Mouse (Mus musculus): ENCODE data around the gene Ube3c. TPM values are rescaled to one million over a fixed set of nuclear protein-coding genes. Genes with fewer than 3 reads are reported as not detected.
"Not testable (repeated sequence)": the region's sequence is repeated elsewhere in the genome, so short reads cannot be mapped to it uniquely, and the experiment has no call there.

Ube3c gene
- total RNA-seq (2021): 10 to 100 TPM; 77.2 to 82.0 TPM
- long read RNA-seq, experiment 1, full-length matches to known transcripts: 55 of 75 reads
- long read RNA-seq, experiment 1, partial matches to known transcripts: 7 of 75 reads
- long read RNA-seq, experiment 1, other reads (novel, unspliced or antisense): 13 of 75 reads
- long read RNA-seq, experiment 2, full-length matches to known transcripts: 53 of 67 reads
- long read RNA-seq, experiment 2, partial matches to known transcripts: 6 of 67 reads
- long read RNA-seq, experiment 2, other reads (novel, unspliced or antisense): 8 of 67 reads

GRCm38 (mm10) chr5:29568848-29569377 lies at the start of gene Ube3c:
Ube3c (plus strand) TSS chr5:29569242.
- intact Hi-C loops (cut with DNase I): loop anchor here (10.0 kb wide), 1 partner anchor 134 kb away; the partner anchor contains the start of gene Nom1
- DNase-seq (ENCODE audit: low spot score in 2 of 2): peak; percentile 99

DNA sequence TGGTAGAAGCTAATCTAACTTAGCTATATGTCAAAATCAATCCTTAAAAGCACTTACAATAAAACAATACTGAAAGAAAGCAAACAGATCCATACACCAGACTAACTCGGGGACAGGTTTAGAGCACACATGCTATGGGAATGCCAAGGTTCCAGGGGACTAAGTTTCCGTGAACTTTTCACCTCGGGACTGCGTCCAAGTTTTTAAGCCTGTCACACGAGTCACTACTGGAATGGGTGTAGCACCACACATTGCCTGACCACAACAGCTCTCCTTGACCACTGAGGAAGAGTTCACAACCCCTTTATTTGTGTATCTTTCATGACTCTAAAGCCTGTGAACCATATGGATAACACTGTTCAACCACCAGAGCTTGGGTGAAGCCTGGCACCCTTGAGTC lies 8.9 kb upstream of the Ube3c start:
- no peak for DNase-seq (ENCODE audit: low spot score in 2 of 2)
- intact Hi-C loops (cut with DNase I): loop anchor here (10.0 kb wide), 1 partner anchor 125 kb away; the partner anchor contains the start of gene Nom1

DNA sequence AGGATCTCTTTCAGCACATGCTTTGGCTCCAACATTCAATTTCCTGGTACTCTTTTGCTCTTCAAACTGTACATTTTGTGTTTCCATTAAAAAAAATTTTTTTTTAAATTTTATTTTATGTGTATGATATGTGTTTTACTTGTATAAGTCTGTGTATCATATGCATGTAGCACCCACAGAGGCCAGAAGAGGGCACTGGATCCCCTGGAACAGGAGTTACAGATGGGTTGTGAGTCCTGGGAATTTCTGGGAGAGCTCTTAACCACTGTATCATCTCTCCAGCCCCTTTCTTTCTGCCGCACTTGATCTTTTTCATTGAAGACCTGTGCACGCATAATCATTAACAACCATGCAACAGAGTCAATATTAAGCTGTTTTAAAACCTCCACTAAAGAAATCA lies 8.4 kb upstream of the Ube3c start:
- no peak for DNase-seq (ENCODE audit: low spot score in 2 of 2)
- intact Hi-C loops (cut with DNase I): loop anchor here (10.0 kb wide), 1 partner anchor 126 kb away; the partner anchor contains the start of gene Nom1

DNA sequence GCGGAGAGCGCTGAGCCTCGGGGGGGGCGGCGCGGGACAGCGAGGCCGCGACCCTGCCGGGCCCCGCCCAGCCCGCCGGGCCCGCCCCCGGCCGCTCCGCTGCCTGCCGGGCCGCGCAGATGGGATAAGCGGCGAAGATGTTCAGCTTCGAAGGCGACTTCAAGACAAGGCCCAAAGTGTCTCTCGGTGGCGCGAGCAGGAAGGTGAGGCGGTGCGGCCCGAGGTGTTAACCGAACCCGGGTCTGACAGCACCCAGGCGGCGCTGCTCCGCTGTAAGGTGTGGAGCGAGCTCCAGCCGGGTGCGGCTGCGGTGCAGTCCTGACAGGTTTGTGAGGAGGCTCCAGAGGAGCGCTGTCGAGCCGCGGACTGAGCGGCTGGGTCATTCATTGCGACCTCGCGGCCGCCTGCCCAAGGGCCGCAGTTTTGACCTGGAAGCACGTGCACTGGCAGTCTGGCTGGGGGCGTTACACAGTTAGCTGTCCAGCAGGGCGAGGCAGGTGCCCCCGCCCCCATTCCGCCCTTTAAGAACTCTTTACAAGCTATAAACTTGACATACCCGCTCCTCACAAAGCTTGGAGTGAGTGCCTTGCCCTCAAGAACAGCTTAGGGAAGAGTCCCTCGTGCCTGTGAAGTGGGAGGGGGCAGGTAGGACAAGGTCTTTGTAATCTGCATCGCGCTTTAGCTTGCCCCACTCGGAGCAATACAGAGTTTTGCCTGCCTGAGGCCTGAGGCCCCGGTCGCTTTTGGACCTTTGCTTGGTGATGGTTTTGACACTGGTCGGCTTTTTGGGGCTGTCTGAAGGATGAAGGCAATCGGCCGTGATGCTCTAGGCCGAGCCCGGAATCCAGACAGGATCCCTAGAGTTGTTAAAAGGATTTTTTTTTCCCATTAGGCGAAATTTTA lies 587 bp downstream of the Ube3c start:
- DNase-seq (ENCODE audit: low spot score in 2 of 2): peak in 1 of 2 experiments; percentile 9
- intact Hi-C loops (cut with DNase I): loop anchor here (10.0 kb wide), 1 partner anchor 135 kb away; the partner anchor contains the start of gene Nom1

GRCm38 (mm10) chr5:29574286-29574685 lies 5.2 kb downstream of the Ube3c start:
- DNase-seq (ENCODE audit: low spot score in 2 of 2); intact Hi-C loops (cut with DNase I): not testable (repeated sequence)

- intact Hi-C loops (cut with DNase I): no loop called here
- no peak for DNase-seq (ENCODE audit: low spot score in 2 of 2)
These were observed 6.0 kb downstream of the Ube3c start for GRCm38 (mm10) chr5:29575085-29575484.

DNA sequence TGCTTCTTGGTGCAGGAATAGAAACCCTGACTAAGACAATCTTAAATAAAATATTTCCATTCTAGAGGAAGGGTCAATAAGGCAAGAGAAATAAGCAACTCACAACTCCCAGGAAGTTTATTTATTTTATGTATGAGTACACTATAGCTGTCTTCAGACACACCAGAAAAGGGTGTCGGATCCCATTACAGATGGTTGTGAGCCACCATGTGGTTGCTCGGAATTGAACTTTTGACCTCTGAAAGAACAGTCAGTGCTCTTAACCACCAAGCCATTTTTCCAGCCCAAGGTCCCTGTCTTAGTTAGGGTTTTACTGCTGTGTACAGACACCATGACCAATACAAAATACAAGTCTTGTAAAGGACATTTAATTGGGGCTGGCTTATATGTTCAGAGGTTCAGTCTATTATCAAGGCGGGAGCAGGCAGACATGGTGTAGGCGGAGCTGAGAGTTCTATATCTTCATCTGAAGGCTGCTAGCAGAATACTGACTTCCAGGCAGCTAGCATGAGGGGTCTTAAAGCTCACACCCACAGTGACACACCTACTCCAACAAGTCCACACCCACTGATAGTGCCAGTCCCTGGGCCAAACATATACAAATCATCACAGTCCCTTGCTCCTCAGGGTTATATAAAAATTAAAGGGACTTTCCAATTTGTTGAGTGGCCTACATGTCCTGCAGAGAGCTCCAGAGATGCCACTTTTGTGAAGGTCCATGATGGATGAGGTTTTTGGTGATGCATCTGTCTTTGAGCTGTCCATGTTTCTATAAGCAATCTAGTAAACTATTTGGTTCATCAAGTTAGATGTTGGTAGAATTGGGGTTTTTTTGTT lies 9.0 kb downstream of the Ube3c start:
- no peak for DNase-seq (ENCODE audit: low spot score in 2 of 2)
- intact Hi-C loops (cut with DNase I): no loop called here

GRCm38 (mm10) chr5:29583880-29584595 lies 15.0 kb downstream of the Ube3c start:
- intact Hi-C loops (cut with DNase I): no loop called here

DNA sequence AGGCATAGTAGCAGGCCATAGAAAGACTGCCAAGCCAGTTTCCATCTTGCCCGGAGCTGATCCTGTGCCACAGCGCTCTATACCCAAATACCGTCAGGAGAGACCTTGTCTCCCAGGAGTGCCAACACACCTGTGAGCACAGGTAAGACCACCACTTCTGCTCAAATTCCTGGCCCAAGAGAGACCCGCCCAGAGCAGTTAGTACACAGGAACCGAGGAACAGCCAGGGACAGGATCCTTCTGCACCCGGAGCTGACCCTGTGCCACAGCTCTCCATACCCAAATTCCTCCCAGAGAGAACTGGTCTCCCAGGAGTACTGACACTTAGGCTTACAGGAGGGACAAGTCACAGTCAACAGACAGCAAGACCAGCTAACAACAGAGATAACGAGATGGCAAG lies 23.1 kb downstream of the Ube3c start:
- DNase-seq (ENCODE audit: low spot score in 2 of 2); intact Hi-C loops (cut with DNase I): not testable (repeated sequence)

More at GRCm38 (mm10) chr5:29583880-29584595, 15.0 kb downstream of the Ube3c start:
- DNase-seq (ENCODE audit: low spot score in 2 of 2): no peak

GRCm38 (mm10) chr5:29606546-29606945 lies 37.5 kb downstream of the Ube3c start:
- DNase-seq (ENCODE audit: low spot score in 2 of 2): no peak
- intact Hi-C loops (cut with DNase I): no loop called here

DNA sequence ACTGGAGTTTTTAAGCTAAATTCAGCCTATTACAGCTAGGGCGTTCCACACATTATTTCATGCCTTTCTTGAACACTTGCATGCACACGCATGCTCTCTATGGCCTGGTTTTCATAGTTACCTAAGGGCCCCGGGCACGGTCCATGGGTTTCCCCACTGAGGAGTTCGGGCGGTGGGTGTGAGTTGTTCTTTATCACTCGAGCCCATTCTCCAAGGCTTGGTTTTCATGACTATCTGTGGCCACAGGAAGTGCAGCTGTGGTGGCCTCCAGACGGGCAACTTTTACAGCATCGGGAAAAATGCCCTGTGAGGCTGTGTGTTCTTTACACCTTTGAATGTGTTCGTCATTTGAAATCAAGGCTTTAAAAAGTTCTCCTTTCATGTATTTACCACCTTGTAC lies 56.6 kb downstream of the Ube3c start:
- no peak for DNase-seq (ENCODE audit: low spot score in 2 of 2)
- intact Hi-C loops (cut with DNase I): no loop called here

DNA sequence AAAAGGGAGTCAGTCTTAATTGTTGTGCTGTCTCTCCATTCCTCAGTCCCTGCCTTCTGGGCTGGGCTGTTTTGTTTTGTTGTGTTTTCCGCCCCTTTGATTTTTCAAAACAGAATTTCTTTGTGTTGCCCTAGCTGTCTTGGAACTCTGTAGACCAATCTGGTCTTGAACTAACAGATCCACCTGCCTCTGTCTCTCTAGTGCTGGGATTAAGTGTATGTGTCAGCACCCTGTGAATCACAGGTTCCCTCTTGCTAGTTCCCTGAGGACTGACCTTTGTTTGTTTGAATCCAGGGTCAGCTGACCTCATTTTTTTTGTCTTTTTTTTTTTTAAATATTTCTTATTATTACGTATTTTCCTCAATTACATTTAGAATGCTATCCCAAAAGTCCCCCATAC lies 60.9 kb downstream of the Ube3c start:
- intact Hi-C loops (cut with DNase I): no loop called here
- no peak for DNase-seq (ENCODE audit: low spot score in 2 of 2)

DNA sequence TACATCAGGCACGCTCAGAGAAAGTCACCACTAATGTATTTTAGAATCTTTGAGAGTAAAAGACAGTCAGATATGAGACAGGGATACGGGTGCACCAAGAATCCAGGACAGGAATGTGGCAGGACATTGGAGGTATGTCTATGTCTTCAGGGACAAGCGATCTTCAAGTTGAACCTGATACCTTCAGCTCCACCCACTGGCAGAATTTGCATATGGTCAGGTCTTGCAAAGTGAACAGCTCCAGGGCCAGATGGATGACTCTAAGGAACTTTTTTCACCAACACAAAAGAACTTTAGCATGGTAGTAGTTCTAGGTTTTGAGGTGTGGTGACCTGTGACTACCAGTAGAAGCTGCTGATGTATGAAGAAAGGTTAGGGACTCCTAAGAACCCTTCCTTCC lies 62.7 kb downstream of the Ube3c start:
- intact Hi-C loops (cut with DNase I): no loop called here

DNA sequence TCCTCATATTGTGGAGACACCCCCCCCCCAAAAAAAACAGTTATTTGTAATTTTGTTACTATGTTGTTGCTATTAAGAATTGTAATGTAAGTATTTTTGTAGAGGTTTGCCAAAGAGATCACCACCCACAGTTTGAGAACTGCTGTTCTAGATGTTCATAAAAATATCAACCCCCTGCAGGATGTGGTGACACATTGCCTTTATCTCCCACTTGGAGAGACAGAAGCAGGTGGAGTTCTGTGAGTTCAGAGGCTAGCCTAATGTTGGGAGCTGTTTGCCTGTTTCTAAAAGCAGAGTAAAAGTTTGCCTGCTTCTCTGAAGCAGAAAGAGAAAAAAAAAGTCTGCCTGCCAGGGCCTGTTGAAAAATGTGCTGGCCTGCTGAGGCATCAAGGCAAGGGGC lies 67.3 kb downstream of the Ube3c start:
- no peak for DNase-seq (ENCODE audit: low spot score in 2 of 2)
- intact Hi-C loops (cut with DNase I): no loop called here

More for the DNA sequence above, 62.7 kb downstream of the Ube3c start:
- DNase-seq (ENCODE audit: low spot score in 2 of 2): no peak

GRCm38 (mm10) chr5:29636884-29637283 lies 67.8 kb downstream of the Ube3c start:
- peak in 1 of 2 experiments; percentile 4 for DNase-seq (ENCODE audit: low spot score in 2 of 2)
- intact Hi-C loops (cut with DNase I): no loop called here

DNA sequence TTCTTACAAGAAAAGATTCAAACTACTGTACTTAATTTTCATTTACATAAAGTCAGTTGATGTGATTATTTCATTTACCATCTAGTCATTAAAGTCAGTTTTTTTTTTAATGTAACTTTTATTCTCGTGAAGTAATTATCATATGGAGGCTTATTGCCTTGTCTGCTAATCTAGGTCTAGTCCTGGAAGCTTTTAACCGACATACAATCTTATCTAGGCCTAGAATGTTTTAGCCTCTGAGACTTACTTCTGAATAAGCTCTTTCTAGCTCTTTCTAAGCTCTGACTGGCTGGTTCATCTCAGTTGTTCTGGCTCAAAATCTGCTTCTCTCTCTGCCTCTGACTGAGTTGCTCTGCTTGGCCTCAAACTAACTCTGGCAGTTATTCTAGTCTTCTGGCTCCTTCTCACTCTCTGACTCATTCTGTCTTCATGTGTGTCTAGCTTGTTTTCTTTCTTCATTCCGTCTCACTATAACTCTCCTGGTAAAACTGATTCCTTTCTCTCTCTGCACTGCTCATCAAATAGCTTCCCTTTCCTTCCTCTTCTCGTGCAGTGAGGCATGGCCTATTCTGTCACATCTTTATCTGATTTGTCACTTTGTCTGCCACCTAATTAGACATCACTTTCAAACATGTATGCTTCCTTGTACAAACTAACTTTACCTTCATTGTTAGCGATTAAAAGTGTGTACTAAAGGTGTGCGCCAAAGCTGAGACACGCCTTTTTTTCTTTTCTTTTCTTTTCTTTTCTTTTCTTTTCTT lies 72.3 kb downstream of the Ube3c start:
- no peak for DNase-seq (ENCODE audit: low spot score in 2 of 2)
- intact Hi-C loops (cut with DNase I): no loop called here

DNA sequence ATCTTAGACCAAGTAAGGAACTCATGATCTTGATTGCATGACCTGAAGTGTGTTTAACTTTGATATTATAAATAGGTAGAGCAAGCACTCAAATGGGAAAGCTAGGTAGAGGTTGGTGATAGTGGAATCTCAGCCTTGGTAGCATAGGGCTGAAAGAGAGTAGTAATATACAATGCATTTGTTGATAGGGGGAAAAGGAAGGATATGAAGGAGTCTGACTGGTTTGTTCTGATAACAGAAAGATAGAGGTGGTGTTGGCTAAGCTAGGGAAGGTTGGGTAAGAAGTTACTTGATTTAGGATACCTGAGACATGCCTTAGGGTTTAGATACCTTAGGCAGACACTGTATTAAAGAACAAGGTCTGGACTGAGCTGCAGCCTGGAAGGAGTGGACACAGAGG lies 82.7 kb downstream of the Ube3c start:
- DNase-seq (ENCODE audit: low spot score in 2 of 2): no peak
- intact Hi-C loops (cut with DNase I): no loop called here
